In the genomic region with DNA sequence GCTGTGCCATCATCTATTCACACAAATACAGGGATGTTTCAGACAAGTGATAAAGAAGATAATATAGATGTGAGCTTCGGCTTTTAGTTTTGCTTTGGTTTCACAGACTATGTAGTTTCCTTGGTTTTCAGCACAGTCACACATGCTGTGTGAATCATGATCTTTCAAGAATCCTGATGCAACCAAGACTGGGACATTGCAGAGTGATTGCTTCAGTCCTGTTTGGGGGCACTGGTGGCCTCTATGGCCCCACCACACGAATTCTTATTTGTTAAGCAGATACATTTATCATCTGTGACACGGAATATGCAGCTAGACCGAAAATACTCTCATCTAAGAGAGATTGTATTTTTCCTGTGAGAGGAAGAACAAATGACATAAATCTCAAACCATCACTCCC, we compare ENCODE assay signal across 32 mouse cellular contexts.
"Had no signal": no experiment of that assay in that cellular context is flagged by ENCODE, and none has a peak within 500 bp of the region (broad histone marks: within the 10 kb centered on the region; RNA-seq: fewer than 3 reads in every experiment).

No protein-coding gene starts in this region.

- H3K27me3 ChIP-seq: limb, embryonic 12.5 days; limb, embryonic 13.5 days; limb, embryonic 15.5 days; liver, embryonic 12.5 days; liver, embryonic 13.5 days; liver, embryonic 15.5 days; lung, embryonic 15.5 days; midbrain, embryonic 12.5 days; midbrain, embryonic 13.5 days; midbrain, embryonic 15.5 days; neural tube, embryonic 12.5 days; neural tube, embryonic 13.5 days had no signal

- H3K27ac ChIP-seq: limb, embryonic 10.5 days; limb, embryonic 12.5 days; limb, embryonic 13.5 days; limb, embryonic 15.5 days; liver, embryonic 12.5 days; liver, embryonic 13.5 days; liver, embryonic 14.5 days; liver, embryonic 15.5 days; lung, embryonic 15.5 days; macrophage; midbrain, embryonic 10.5 days; midbrain, embryonic 12.5 days; midbrain, embryonic 13.5 days; midbrain, embryonic 15.5 days; neural tube, embryonic 12.5 days; neural tube, embryonic 13.5 days had no signal

- ATAC-seq: liver, embryonic 12.5 days; liver, postnatal 0 days; lung, postnatal 0 days; midbrain, embryonic 13.5 days; midbrain, embryonic 15.5 days; midbrain, embryonic 16.5 days had no signal

- H3K4me3 ChIP-seq: limb, embryonic 10.5 days; limb, embryonic 12.5 days; limb, embryonic 13.5 days; limb, embryonic 15.5 days; liver, embryonic 12.5 days; liver, embryonic 13.5 days; liver, embryonic 15.5 days; lung, embryonic 15.5 days; megakaryocyte, embryonic 14.5 days; midbrain, embryonic 10.5 days; midbrain, embryonic 12.5 days; midbrain, embryonic 13.5 days; midbrain, embryonic 15.5 days; neural tube, embryonic 12.5 days; neural tube, embryonic 13.5 days had no signal

- H3K9ac ChIP-seq: limb, embryonic 12.5 days; limb, embryonic 13.5 days; limb, embryonic 15.5 days; liver, embryonic 12.5 days; liver, embryonic 13.5 days; liver, embryonic 14.5 days; liver, embryonic 15.5 days; liver, postnatal 0 days; lung, embryonic 14.5 days; lung, embryonic 15.5 days; midbrain, embryonic 12.5 days; midbrain, embryonic 13.5 days; midbrain, embryonic 15.5 days; neural tube, embryonic 12.5 days; neural tube, embryonic 13.5 days had no signal

- H3K4me2 ChIP-seq: limb, embryonic 12.5 days; limb, embryonic 13.5 days; limb, embryonic 15.5 days; liver, embryonic 11.5 days; liver, embryonic 12.5 days; liver, embryonic 13.5 days; liver, embryonic 15.5 days; lung, embryonic 14.5 days; lung, embryonic 15.5 days; midbrain, embryonic 11.5 days; midbrain, embryonic 12.5 days; midbrain, embryonic 13.5 days; midbrain, embryonic 15.5 days; neural tube, embryonic 12.5 days; neural tube, embryonic 13.5 days had no signal

- H3K36me3 ChIP-seq: limb, embryonic 10.5 days; limb, embryonic 12.5 days; limb, embryonic 13.5 days; limb, embryonic 15.5 days; liver, embryonic 12.5 days; liver, embryonic 13.5 days; liver, embryonic 15.5 days; lung, embryonic 15.5 days; midbrain, embryonic 10.5 days; midbrain, embryonic 12.5 days; midbrain, embryonic 13.5 days; midbrain, embryonic 15.5 days; neural tube, embryonic 12.5 days; neural tube, embryonic 13.5 days had no signal

- DNase-seq: left cerebral cortex, postnatal 4 days; liver; liver, embryonic 13.5 days; liver, postnatal 0 days; lung, adult 18-20 months; lung, adult 2 months; lung, embryonic 14.5 days; lung, postnatal 10 days; lung, postnatal 14 days; lung, postnatal 36 days; lung, postnatal 4 days; midbrain, embryonic 14.5 days had no signal

- H3K9me3 ChIP-seq: limb, embryonic 10.5 days; limb, embryonic 12.5 days; limb, embryonic 13.5 days; limb, embryonic 15.5 days; liver, embryonic 12.5 days; liver, embryonic 13.5 days; liver, embryonic 15.5 days; lung, embryonic 15.5 days; megakaryocyte, embryonic 14.5 days; midbrain, embryonic 10.5 days; midbrain, embryonic 12.5 days; midbrain, embryonic 13.5 days; midbrain, embryonic 15.5 days; neural tube, embryonic 12.5 days; neural tube, embryonic 13.5 days had no signal

- H3K4me1 ChIP-seq: limb, embryonic 10.5 days; limb, embryonic 12.5 days; limb, embryonic 13.5 days; limb, embryonic 15.5 days; liver, embryonic 12.5 days; liver, embryonic 13.5 days; liver, embryonic 15.5 days; lung, embryonic 15.5 days; midbrain, embryonic 12.5 days; midbrain, embryonic 13.5 days; midbrain, embryonic 15.5 days; neural tube, embryonic 12.5 days; neural tube, embryonic 13.5 days had no signal
